9 mouse cellular contexts compared by ENCODE assay signal in genomic region chr19:6871574-6872271, GRCm38 (mm10). TPM values are rescaled to one million over a fixed set of nuclear protein-coding genes. Genes with fewer than 3 reads are reported as not detected.
DNase-seq lines count a peak whose midpoint lies in the region; ATAC-seq and TF ChIP-seq lines count a peak whose summit lies in the region.
"Had no signal": no experiment of that assay in that cellular context is flagged by ENCODE, and none has a peak within 500 bp of the region (broad histone marks: within the 10 kb centered on the region; RNA-seq: fewer than 3 reads in every experiment).

No protein-coding gene starts in this region.

- 0 out of 2 replicates have a peak overlapping the region, but pooled peaks have one; percentile 16 for H3K27ac ChIP-seq in forebrain, embryonic 10.5 days
- no peak overlapping the region for H3K27ac ChIP-seq in forebrain, embryonic 12.5 days
- peak overlapping the region; percentile 75 for H3K27ac ChIP-seq in liver, postnatal 0 days (ENCODE audit: low read depth)
- H3K27ac ChIP-seq: limb, embryonic 13.5 days had no signal

- TF ChIP-seq CTCF in G1E (IDR thresholded peaks at IDR 0.05; ENCODE audit: low read depth, low read length): peak; percentile 62
- TF ChIP-seq CTCF in liver, postnatal 0 days (IDR thresholded peaks at IDR 0.05; ENCODE audit: low read depth): peak; percentile 79

- 65% methylated on average over 5 of the region's 5 CpGs for WGBS in forebrain, embryonic 10.5 days
- WGBS in forebrain, embryonic 12.5 days: 71% methylated on average over 5 of the region's 5 CpGs
- WGBS in liver, postnatal 0 days (ENCODE audit: insufficient replicate concordance): 39% methylated on average over 5 of the region's 5 CpGs

- H3K9me3 ChIP-seq in forebrain, embryonic 10.5 days: no peaks in the 10 kb centered on the region
- no peaks in the 10 kb centered on the region for H3K9me3 ChIP-seq in forebrain, embryonic 12.5 days
- H3K9me3 ChIP-seq in G1E (replicated peaks): no peaks in the 10 kb centered on the region
- no peaks in the 10 kb centered on the region for H3K9me3 ChIP-seq in liver, postnatal 0 days (ENCODE audit: low read length)
- H3K9me3 ChIP-seq: limb, embryonic 13.5 days had no signal

- H3K4me1 ChIP-seq in forebrain, embryonic 10.5 days: peaks cover 3% of the 10 kb centered on the region
- H3K4me1 ChIP-seq in forebrain, embryonic 12.5 days: no peaks in the 10 kb centered on the region
- peaks cover 34% of the 10 kb centered on the region for H3K4me1 ChIP-seq in G1E (ENCODE audit: insufficient read depth, low read depth, low read length)
- H3K4me1 ChIP-seq in liver, postnatal 0 days (ENCODE audit: insufficient read depth): peaks cover 16% of the 10 kb centered on the region

- no peak for ATAC-seq in forebrain, embryonic 12.5 days (ENCODE audit: low FRiP score)
- no peak for ATAC-seq in G1E (ENCODE audit: extremely low read depth, insufficient number of reproducible peaks, low FRiP score, poor library complexity, severe bottlenecking)
- ATAC-seq in hematopoietic stem cell, adult 5-6 weeks (replicated peaks in 1 of 2; ENCODE audit: insufficient read depth in 1 of 2, low FRiP score in 2 of 2, low TSS enrichment in 1 of 2, low read depth in 1 of 2, poor library complexity in 2 of 2, severe bottlenecking in 2 of 2): peak; percentile 63 to 82
- ATAC-seq in liver, postnatal 0 days: peak; percentile 63

- TF ChIP-seq EP300 in liver, postnatal 0 days (IDR thresholded peaks at IDR 0.05; ENCODE audit: low read depth): no peak

- no peak for DNase-seq in forebrain, embryonic 10.5 days (ENCODE audit: extremely low spot score, low spot score)
- peak; percentile 44 for DNase-seq in G1E (ENCODE audit: low spot score)
- peak; percentile 58 for DNase-seq in liver, postnatal 0 days
- peak; percentile 67 to 72 for DNase-seq in thymus, postnatal 10 days (ENCODE audit: low spot score in 2 of 2)
- no peak for DNase-seq in ovary, adult 18-20 months (ENCODE audit: low spot score)
- DNase-seq in frontal cortex, postnatal 25 days (ENCODE audit: low spot score in 2 of 2): no peak

- H3K27me3 ChIP-seq in forebrain, embryonic 10.5 days (ENCODE audit: poor library complexity, severe bottlenecking): no peaks in the 10 kb centered on the region
- no peaks in the 10 kb centered on the region for H3K27me3 ChIP-seq in forebrain, embryonic 12.5 days
- H3K27me3 ChIP-seq in G1E (ENCODE audit: insufficient read depth, low read length): peaks cover 7% of the 10 kb centered on the region
- no peaks in the 10 kb centered on the region for H3K27me3 ChIP-seq in liver, postnatal 0 days (ENCODE audit: insufficient read depth, low read length)
- H3K27me3 ChIP-seq: limb, embryonic 13.5 days had no signal

- no peak overlapping the region for H3K4me3 ChIP-seq in forebrain, embryonic 10.5 days
- no peak overlapping the region for H3K4me3 ChIP-seq in forebrain, embryonic 12.5 days (replicated peaks)
- peak overlapping the region; percentile 37; the same call in 1 of the 2 replicates for H3K4me3 ChIP-seq in G1E (ENCODE audit: low read depth, low read length)
- H3K4me3 ChIP-seq in liver, postnatal 0 days (ENCODE audit: low read depth, low read length): no peak overlapping the region
- H3K4me3 ChIP-seq: limb, embryonic 13.5 days had no signal

- H3K4me2 ChIP-seq in forebrain, embryonic 12.5 days: no peak overlapping the region
- H3K4me2 ChIP-seq in liver, postnatal 0 days (ENCODE audit: low read depth, low read length): peak overlapping the region; percentile 22; the same call in 1 of the 2 replicates
- H3K4me2 ChIP-seq: limb, embryonic 13.5 days had no signal

- no peaks in the 10 kb centered on the region for H3K36me3 ChIP-seq in forebrain, embryonic 10.5 days (replicated peaks)
- no peaks in the 10 kb centered on the region for H3K36me3 ChIP-seq in forebrain, embryonic 12.5 days (replicated peaks)
- no peaks in the 10 kb centered on the region for H3K36me3 ChIP-seq in G1E (replicated peaks)
- H3K36me3 ChIP-seq in liver, postnatal 0 days (replicated peaks; ENCODE audit: insufficient read depth, low read length): no peaks in the 10 kb centered on the region
- H3K36me3 ChIP-seq: limb, embryonic 13.5 days had no signal

- H3K9ac ChIP-seq in forebrain, embryonic 12.5 days: no peak overlapping the region
- no peak overlapping the region for H3K9ac ChIP-seq in liver, postnatal 0 days (replicated peaks)
- H3K9ac ChIP-seq: limb, embryonic 13.5 days had no signal

RNA-seq across cellular contexts. Expression of gene Ccdc88b, which starts 13.7 kb away (rescaled TPM):
- 0.32 and 0.36 TPM in 2 replicates for polyA plus RNA-seq in forebrain, embryonic 10.5 days (2016; fragmentation: Nextera tagmentation; extraction: Ambion mirVana)
- polyA plus RNA-seq in forebrain, embryonic 12.5 days (2016; fragmentation: Nextera tagmentation; extraction: Ambion mirVana): 0.43 and 1.1 TPM in 2 replicates
- total RNA-seq in G1E (2014; fragmentation: Nextera tagmentation) (14.6 and 18.8 TPM in 2 replicates), G1E (2017) (54.3 and 65.7 TPM in 2 replicates)
- polyA plus RNA-seq in G1E (2012): 102 and 124 TPM in 2 replicates
- total RNA-seq in hematopoietic stem cell, adult 5-6 weeks (2017): 28.1 and 31.2 TPM in 2 replicates
- polyA plus RNA-seq in liver, postnatal 0 days (2015; fragmentation: Nextera tagmentation; extraction: Ambion mirVana): 2.6 and 2.8 TPM in 2 replicates

RNA-seq across cellular contexts. Expression of gene Rps6ka4, which starts 31.3 kb away (rescaled TPM):
- 4.9 and 5.4 TPM in 2 replicates for polyA plus RNA-seq in forebrain, embryonic 10.5 days (2016; fragmentation: Nextera tagmentation; extraction: Ambion mirVana)
- polyA plus RNA-seq in forebrain, embryonic 12.5 days (2016; fragmentation: Nextera tagmentation; extraction: Ambion mirVana): 6.2 and 8.2 TPM in 2 replicates
- 3.6 and 9.6 TPM in 2 replicates for total RNA-seq in G1E (2014; fragmentation: Nextera tagmentation)
- total RNA-seq in G1E (2017): 7.2 and 9.8 TPM in 2 replicates
- polyA plus RNA-seq in G1E (2012): 29.5 and 37.6 TPM in 2 replicates
- total RNA-seq in hematopoietic stem cell, adult 5-6 weeks (2017): 3.3 and 4.8 TPM in 2 replicates
- 4.2 and 5.2 TPM in 2 replicates for polyA plus RNA-seq in liver, postnatal 0 days (2015; fragmentation: Nextera tagmentation; extraction: Ambion mirVana)

RNA-seq across cellular contexts. Expression of gene Trmt112, which starts 37.8 kb away (rescaled TPM):
- polyA plus RNA-seq in forebrain, embryonic 10.5 days (2016; fragmentation: Nextera tagmentation; extraction: Ambion mirVana): 155 and 159 TPM in 2 replicates
- 137 and 138 TPM in 2 replicates for polyA plus RNA-seq in forebrain, embryonic 12.5 days (2016; fragmentation: Nextera tagmentation; extraction: Ambion mirVana)
- total RNA-seq in G1E (2014; fragmentation: Nextera tagmentation) (191 and 244 TPM in 2 replicates), G1E (2017) (286 and 298 TPM in 2 replicates)
- polyA plus RNA-seq in G1E (2012): 261 and 287 TPM in 2 replicates
- 249 and 328 TPM in 2 replicates for total RNA-seq in hematopoietic stem cell, adult 5-6 weeks (2017)
- 67.1 and 68.6 TPM in 2 replicates for polyA plus RNA-seq in liver, postnatal 0 days (2015; fragmentation: Nextera tagmentation; extraction: Ambion mirVana)

RNA-seq across cellular contexts. Expression of gene Prdx5, which starts 38.2 kb away (rescaled TPM):
- polyA plus RNA-seq in forebrain, embryonic 10.5 days (2016; fragmentation: Nextera tagmentation; extraction: Ambion mirVana): 144 and 154 TPM in 2 replicates
- polyA plus RNA-seq in forebrain, embryonic 12.5 days (2016; fragmentation: Nextera tagmentation; extraction: Ambion mirVana): 148 and 160 TPM in 2 replicates
- 53.7 and 59.2 TPM in 2 replicates for total RNA-seq in G1E (2014; fragmentation: Nextera tagmentation)
- total RNA-seq in G1E (2017): 210 and 225 TPM in 2 replicates
- polyA plus RNA-seq in G1E (2012): 208 and 211 TPM in 2 replicates
- 282 and 414 TPM in 2 replicates for total RNA-seq in hematopoietic stem cell, adult 5-6 weeks (2017)
- 371 and 389 TPM in 2 replicates for polyA plus RNA-seq in liver, postnatal 0 days (2015; fragmentation: Nextera tagmentation; extraction: Ambion mirVana)

RNA-seq across cellular contexts. Expression of gene Esrra, which starts 49.9 kb away (rescaled TPM):
- polyA plus RNA-seq in forebrain, embryonic 10.5 days (2016; fragmentation: Nextera tagmentation; extraction: Ambion mirVana): 8.4 and 9.0 TPM in 2 replicates
- polyA plus RNA-seq in forebrain, embryonic 12.5 days (2016; fragmentation: Nextera tagmentation; extraction: Ambion mirVana): 11.4 and 13.0 TPM in 2 replicates
- total RNA-seq in G1E (2014; fragmentation: Nextera tagmentation) (10.0 and 17.9 TPM in 2 replicates), G1E (2017) (21.1 and 25.6 TPM in 2 replicates)
- polyA plus RNA-seq in G1E (2012): 42.6 and 46.9 TPM in 2 replicates
- 15.3 and 16.0 TPM in 2 replicates for total RNA-seq in hematopoietic stem cell, adult 5-6 weeks (2017)
- polyA plus RNA-seq in liver, postnatal 0 days (2015; fragmentation: Nextera tagmentation; extraction: Ambion mirVana): 7.7 and 8.2 TPM in 2 replicates

Comparison
In these comparisons a context has a peak if more than half of its experiments do, and no peak if none do; other contexts are left out.
1. DNase-seq: peak in G1E (single experiment), liver, postnatal 0 days (single experiment) and thymus, postnatal 10 days (2 of 2); none in forebrain, embryonic 10.5 days (single experiment), ovary, adult 18-20 months (single experiment) and frontal cortex, postnatal 25 days (0 of 2).
2. ATAC-seq: peak in hematopoietic stem cell, adult 5-6 weeks (2 of 2) and liver, postnatal 0 days (single experiment); none in forebrain, embryonic 12.5 days (single experiment) and G1E (single experiment).
3. RNA of gene Ccdc88b, which starts 13.7 kb away (polyA plus RNA-seq): 102 to 124 TPM in G1E; 2.6 to 2.8 TPM in liver, postnatal 0 days, 0.43 to 1.1 TPM in forebrain, embryonic 12.5 days and 0.32 to 0.36 TPM in forebrain, embryonic 10.5 days; every median in the first group is over 10 times any median in the second.